Mouse (Mus musculus) liver, adult (tissue): ENCODE data around the gene Nol7.

Source experiments
- GATA4 ChIP-seq: IDR thresholded peaks from 2 replicates; pipeline ENCODE4 v1.6.1; 2014; ENCODE audit warnings: mild to moderate bottlenecking, low read length; ENCODE audit not compliant: insufficient replicate concordance

The Nol7 gene

DNA sequence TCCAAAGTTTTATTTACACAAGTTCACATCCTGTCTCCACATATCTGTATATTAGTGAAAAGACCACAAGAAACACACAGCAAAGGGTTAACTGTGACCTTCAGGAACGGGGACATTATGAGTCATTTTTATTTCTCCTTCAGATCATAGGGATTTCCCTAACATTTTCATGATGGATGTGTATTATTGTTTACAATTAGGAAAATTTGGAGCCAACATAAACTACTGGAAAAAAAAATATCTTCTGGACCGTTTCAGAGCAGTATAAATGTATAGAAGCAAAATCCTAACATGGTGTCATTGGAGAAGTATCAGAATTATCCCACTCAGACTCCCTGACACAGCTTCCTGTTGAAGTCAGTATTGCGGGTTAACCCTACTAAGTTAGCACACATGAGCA is 18.2 kb upstream of the Nol7 start:
- no peak for TF ChIP-seq GATA4

DNA sequence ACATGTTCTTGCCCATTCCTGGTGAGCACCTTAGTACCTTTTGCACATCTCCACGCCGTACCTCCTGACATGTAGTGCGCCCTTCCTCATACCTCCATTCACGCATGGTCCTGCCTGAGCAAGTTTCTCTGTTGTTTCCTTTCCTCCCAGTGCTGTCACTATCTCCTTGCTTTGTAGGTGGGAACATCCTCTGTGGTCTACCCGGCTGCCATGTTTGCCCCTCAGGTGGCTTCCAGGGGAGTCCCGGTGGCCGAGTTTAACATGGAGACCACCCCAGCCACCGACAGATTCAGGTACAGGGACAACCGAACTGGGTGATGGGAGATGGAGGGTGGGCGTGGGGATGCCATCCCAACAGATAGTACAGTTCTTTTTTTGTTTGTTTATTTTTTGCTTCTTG is 12.9 kb upstream of the Nol7 start:
- no peak for TF ChIP-seq GATA4

DNA sequence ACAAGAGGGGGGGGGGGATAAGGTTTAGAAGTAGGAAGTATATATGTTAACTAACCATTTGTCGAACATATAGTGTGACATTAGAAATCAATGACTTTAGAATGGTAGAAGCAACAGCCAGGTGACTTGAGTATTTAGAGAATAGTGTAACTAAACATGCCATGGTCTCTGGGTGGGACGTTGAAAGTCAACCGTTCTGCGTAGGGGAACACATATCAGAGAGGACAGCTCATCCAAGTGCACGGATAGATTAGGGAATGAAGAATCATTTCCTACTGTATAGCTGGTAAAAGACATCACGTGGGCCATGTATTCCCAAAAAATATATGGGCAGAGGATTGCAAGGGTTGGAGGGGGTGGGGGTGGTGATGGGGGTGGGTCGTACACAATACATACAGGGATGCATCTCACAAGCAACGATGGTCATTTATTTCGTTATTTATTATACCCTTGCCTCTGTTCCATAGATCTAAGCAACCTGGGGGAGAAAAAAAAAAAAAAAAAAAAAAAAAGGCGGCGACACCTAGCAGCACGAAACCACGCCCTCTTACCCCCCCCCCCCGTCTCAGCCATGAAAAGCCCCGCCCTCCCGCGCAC is 392 bp upstream of the Nol7 start:
- no peak for TF ChIP-seq GATA4

DNA sequence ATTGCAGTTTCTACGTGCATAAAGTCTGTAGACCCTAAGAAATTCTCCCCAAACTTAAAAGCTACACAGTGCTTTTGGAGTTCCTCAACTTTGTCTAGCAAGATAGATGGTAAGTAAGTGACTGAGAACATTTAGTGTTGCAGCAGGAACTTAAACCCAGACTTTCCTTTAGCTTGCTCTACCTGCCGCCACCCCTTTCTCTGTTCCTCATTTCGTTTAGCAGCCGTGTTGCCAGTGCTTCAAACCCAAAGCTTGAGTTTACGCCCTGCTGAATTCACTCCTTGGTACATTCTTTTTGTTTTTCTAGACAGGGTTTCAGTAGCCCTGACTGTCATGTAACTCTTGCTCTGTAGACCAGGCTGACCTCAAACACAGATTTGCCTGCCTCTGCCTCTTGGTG is 1.4 kb downstream of the Nol7 start:
- no peak for TF ChIP-seq GATA4

DNA sequence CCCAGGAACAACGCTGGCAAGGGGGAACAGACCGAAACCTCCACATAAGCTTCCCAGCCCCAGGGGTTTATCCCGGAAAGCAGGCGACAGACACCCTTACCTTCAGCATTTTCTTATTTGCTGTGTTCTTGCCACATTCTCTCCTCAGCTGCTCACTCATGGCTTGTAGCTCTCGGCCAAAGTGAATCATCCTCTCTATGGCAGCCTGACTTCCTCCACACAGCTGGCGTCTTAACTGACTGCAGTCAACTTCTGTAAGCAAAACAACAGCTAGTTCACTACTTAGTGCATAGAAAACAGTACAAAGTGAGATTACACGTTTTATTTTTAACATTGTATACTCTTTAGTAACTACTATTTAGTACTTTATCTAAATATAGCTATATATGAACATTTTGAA is 14.1 kb downstream of the Nol7 start:
- no peak for TF ChIP-seq GATA4

DNA sequence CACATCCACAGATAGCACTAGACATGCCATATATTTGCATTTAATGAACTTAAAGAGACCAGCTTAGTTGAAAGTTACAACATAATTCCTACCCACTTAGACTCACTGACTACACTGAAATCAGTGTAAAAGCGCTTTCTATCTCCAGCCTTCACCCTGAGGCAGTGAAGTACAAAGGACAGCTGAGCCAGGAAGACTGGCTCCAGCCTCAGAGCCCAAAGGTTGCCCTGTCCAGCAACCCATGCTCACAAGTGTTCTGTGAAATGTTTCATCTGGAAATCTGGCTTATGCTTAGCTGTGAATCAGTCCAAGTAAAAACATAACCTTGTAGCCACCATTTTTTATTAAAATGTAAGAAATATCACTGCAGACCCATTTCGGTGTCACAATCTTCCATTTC is 15.4 kb downstream of the Nol7 start:
- no peak for TF ChIP-seq GATA4

DNA sequence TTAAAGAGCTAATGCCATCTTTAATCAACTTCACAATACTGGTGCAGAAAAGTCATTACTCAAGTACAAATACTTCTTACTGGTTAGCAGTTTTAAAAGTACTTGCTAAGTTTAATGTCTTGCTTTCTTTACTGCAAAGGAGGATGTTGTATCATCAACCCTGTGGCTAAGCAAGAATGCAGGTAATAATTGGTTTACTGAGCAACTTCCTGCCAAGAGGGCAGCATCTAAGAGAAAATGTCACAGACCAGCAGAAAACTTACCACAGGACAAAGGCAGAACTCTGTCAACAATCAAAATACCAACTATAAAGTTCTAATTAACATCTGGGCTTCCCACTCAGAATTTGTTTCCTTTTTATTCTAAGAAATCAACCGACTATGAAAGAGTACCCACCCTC is 17.1 kb downstream of the Nol7 start:
- no peak for TF ChIP-seq GATA4

DNA sequence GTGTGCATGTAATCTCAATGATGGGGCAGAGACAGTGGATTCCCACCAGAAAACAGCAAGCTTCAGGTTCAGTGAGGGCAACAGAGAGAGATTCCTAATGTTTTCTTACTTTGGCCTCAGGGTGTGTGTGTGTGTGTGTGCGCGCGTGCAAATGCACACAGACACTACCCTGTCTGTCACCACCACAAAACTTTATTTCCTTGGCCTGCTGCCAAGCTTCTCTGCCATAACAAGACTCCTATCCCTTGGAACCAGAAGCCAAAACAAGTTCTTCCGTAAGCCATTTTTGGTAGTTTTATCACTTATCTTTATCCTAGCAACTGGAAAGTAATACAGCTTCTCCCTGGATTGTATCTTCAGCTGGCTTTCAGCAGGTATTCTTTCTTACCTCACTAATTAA is 30.2 kb downstream of the Nol7 start:
- TF ChIP-seq GATA4, result no peak

DNA sequence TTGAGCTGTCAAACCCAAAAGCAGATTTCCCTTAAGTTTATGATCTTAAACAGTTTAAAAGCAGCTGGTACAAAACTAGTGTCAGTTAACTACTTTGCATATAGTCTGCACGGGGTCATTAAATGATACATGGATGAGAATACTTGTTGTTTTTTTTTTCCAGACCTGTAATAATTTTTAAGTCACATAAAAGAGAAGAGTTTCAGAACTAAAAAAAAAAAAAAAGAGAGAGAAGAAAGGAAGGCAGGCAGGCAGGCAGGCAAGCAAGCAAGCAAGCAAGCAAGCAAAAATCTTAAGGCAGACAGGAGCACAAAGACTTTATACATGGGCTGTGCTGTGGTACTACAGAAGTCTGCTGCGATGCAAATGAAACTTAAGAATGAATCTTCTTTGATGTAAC is 35.2 kb downstream of the Nol7 start:
- TF ChIP-seq GATA4, result no peak

DNA sequence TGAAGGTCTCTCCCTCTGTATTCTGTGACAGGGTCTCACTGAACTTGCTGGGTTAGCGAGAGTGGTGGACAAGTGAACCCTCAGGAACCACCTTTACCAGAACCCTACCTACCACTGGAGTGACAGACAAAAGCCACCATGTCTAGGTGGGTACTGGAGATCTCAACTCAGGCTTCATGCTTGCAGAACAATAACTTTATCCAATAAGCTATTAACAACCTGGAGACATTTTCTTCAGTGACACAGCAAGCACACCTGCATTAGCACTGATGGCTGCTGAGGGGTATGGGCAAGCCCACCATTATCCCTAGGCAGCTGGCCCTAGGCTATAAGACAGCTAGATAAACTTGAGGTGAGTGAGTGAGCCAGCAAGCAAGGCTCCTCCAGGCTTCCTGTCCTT is 42.2 kb downstream of the Nol7 start:
- no peak for TF ChIP-seq GATA4

DNA sequence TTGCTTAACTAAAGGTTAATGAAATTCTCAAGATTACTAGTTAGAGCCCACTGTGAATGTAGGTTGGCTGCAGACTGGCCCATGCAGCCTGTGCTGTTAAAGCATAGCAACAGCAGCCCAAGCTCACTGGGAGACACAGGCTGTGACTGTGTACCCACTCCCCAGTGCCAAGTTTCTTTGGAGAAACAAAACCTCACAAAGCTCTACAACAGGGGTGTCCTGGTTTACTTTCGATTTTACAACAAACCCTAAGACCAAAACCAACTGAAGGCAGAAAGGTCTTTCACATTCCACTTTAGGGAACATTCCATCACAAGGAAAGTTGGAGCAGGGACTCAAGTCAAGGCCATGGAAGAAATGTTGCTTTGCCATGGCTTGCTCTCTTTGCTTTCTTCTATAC is 44.4 kb downstream of the Nol7 start:
- no peak for TF ChIP-seq GATA4

DNA sequence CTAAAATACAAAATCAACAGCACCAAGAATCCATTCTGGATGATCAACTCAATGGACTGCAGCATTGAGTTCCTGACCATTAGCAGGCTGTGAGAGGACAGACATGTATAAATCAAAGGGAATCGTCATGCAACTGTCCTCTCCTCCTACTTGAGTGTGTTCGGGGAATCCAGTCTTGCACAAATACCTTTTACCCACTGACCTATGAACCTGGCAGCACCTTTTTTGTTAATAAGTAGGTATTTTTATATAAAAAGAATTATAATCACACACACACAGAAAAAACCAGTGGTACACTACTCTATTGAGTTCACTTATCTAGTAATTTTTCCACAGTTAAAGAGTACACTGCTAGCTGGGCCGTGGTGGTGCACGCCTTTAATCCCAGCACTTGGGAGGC is 45.5 kb downstream of the Nol7 start:
- TF ChIP-seq GATA4, result no peak

DNA sequence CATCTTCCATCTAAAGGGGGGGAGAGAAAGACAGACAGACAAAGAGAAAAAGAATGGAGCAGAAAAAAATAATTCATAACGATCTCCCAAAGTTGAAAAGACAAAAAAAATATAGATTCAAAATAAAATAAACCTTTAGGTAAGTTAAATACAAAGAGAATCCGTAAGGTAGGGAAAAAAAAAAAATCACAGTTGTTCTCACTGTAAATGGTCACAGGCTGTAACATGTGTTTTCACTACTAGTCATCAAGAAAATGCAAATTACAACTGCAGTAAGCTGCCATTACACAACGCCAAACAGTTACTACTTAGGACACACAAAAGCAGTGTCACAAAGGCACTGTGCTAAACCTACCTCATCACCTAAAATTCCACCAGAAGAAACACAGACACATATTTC is 46.5 kb downstream of the Nol7 start:
- TF ChIP-seq GATA4, result no peak

DNA sequence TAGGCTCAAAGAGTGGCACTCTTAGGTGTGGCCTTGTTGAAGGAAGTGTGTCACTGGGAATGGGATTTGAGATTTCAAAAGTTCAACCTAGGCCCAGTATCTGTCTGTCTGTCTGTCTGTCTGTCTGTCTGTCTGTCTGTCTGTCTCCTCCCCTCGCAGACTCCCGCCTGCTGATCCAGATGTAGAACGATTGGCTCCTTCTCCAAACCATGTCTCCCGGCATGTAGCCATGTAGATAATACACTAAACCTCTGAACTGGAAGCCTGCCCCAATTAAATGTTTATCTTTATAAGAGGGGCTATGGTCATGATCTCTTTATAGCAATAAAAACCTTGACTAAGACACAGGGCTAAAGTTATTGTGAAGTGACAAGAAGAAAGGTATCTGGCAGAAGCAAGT is 47.6 kb downstream of the Nol7 start:
- TF ChIP-seq GATA4, result no peak

DNA sequence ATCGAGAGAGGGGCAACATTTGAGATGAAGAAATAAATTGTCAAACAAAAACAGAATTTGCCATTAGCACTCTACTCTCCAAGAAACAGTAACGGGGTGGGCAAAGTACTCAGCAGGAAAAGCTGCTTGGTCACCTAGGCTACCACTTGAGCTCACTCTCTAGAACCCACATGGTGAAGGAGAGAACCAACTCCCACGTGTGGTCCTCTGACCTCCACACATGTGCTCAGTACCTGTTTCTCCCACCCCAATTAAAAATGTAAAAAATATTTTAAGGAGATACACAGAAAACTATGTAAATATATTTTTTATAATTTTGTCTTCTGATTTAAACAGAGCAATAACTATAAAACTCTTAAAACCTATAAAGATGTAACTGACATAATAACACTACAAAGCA is 49.5 kb downstream of the Nol7 start:
- TF ChIP-seq GATA4, result no peak

DNA sequence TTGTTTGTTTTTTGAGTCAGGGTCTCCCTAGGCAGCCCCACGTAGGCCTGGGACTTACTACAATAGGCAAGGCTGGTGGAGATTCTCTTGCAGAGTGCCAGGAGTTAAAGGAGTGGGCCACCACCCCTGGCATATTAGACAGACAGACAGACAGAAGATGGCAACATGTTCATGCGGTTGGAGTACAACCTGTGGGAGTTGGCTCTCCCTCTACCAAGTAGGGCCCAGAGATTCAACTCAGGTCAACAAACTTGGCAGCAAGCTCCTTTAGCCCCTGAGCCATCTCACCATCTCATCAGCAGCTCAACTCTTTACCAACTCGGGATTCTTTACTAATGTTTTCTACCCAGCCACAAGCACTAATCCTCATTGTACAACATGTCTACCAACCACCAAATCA is 52.5 kb downstream of the Nol7 start:
- no peak for TF ChIP-seq GATA4

DNA sequence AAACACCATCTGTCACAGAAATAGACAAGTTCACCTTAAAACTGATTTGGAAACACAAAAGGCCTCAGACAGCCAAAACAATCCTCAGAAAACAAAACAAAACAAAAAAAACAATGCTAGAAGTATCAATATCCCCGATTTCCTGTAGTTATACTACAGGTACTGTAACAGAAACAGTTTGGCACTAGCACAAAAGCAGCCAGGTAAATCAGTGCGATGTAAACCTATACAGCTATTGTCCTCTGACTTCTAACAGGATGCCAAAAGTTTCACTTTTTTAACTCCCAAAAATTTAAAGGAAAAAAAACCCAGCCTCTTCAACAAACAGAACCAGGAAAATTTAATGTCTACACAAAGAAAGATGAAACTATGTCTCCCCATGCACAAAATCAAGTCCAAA is 54.0 kb downstream of the Nol7 start:
- TF ChIP-seq GATA4, result no peak
